Mouse (Mus musculus): ENCODE data around the gene Ube2c. TPM values are rescaled to one million over a fixed set of nuclear protein-coding genes. Genes with fewer than 3 reads are reported as not detected.

Ube2c gene
- polyA plus RNA-seq, 1 experiment from 2014 or later: 428 TPM

- Histone ChIP-seq H3K9me3 (no peaks in the 10 kb centered on the region), H3K36me3 (0 out of 2 replicates have a peak, but pooled peaks cover 19% of the 10 kb centered on the region), H3K27ac (no peak overlapping the region), H3K27me3 (replicated peaks) (no peaks in the 10 kb centered on the region), H3K4me2 (peak overlapping the region; percentile 92), H3K9ac (peak overlapping the region; percentile 92), H3K4me3 (replicated peaks) (peak overlapping the region; percentile 96), H3K4me1 (peaks cover 16% of the 10 kb centered on the region)
- ATAC-seq (ENCODE audit: insufficient read depth, low FRiP score, low read depth): no peak
- 47% methylated on average over 8 of the region's 8 CpGs for WGBS
These were observed 23.0 kb upstream of the Ube2c start for GRCm38 (mm10) chr2:164746693-164747092.

DNA sequence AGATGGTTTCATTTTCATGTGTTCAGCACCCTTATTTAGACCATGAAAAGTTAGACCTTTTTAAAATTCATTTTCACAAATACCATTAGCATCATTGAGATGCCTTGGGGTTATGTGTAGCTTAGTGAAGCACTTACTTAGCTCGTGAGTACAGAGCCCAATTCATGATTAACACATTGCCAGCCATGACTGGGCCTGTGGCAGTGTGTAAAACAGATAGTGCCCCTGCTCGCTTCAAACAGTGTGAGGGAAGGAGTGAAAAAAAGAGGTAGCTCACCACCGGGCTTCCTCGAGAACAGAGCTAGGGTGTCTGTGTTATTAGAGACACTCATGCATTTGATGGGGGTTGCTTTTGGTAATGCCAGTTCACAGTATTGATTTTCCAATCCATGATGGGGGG, 21.5 kb upstream of the Ube2c start:
- no peak for ATAC-seq (ENCODE audit: insufficient read depth, low FRiP score, low read depth)
- Histone ChIP-seq H3K4me2 (no peak overlapping the region), H3K4me1 (peaks cover 16% of the 10 kb centered on the region), H3K4me3 (replicated peaks) (no peak overlapping the region), H3K9ac (no peak overlapping the region), H3K27ac (no peak overlapping the region), H3K27me3 (replicated peaks) (no peaks in the 10 kb centered on the region), H3K9me3 (no peaks in the 10 kb centered on the region), H3K36me3 (0 out of 2 replicates have a peak, but pooled peaks cover 33% of the 10 kb centered on the region)
- 84% methylated on average over 4 of the region's 4 CpGs for WGBS

GRCm38 (mm10) chr2:164748991-164749390, 20.7 kb upstream of the Ube2c start:
- no peak for ATAC-seq (ENCODE audit: insufficient read depth, low FRiP score, low read depth)
- Histone ChIP-seq H3K4me1 (peaks cover 16% of the 10 kb centered on the region), H3K9me3 (no peaks in the 10 kb centered on the region), H3K4me2 (no peak overlapping the region), H3K27me3 (replicated peaks) (no peaks in the 10 kb centered on the region), H3K36me3 (0 out of 2 replicates have a peak, but pooled peaks cover 35% of the 10 kb centered on the region), H3K4me3 (replicated peaks) (no peak overlapping the region), H3K27ac (no peak overlapping the region), H3K9ac (no peak overlapping the region)
- WGBS: 85% methylated on average over 6 of the region's 6 CpGs

DNA sequence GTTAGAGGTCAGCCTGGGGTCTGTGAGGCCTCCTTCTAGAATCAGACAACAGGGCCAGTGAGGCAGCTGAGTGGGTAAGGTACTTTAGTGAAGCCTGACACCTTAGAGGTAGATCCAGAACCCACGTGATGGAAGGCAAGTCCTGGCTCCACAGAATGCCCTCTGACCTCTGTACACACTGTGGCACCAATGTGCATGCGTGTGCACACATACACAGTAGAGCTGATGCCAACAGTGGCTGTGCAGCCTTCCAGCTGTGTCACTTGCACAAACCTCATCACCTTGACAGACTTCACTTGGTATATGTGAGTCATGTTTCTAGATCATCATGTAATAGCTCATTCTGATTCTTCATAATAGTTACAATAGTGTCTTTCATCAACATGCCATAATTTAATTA, 17.2 kb upstream of the Ube2c start:
- Histone ChIP-seq H3K9ac (no peak overlapping the region), H3K9me3 (no peaks in the 10 kb centered on the region), H3K4me2 (no peak overlapping the region), H3K36me3 (peaks cover 67% of the 10 kb centered on the region), H3K27ac (no peak overlapping the region), H3K4me3 (replicated peaks) (no peak overlapping the region), H3K27me3 (replicated peaks) (no peaks in the 10 kb centered on the region), H3K4me1 (0 out of 2 replicates have a peak, but pooled peaks cover 1% of the 10 kb centered on the region)
- no peak for ATAC-seq (ENCODE audit: insufficient read depth, low FRiP score, low read depth)
- WGBS: 86% methylated on average over 2 of the region's 2 CpGs

DNA sequence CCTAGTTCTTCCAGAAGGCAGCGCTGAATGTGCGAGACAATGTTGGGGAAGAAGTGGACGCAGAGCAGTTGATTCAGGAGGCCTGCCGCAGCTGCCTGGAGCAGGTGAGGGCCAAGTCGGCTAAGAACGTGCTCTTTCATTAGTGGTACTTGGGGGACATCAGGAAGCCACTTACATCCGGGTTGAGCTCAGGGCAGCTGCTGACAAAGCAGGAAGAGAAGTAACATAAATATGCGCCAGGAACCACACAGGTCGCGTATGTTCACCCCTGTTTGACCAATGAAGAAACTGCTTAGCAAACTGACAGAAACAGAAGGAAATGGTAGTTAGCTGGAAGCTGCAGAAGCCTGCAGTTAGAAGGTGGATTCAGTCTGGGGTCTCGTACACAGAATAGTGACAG, 15.6 kb upstream of the Ube2c start:
- ATAC-seq (ENCODE audit: insufficient read depth, low FRiP score, low read depth): no peak
- H3K36me3 ChIP-seq: peaks cover 75% of the 10 kb centered on the region
- no peaks in the 10 kb centered on the region for H3K27me3 ChIP-seq (replicated peaks)
- no peak overlapping the region for H3K27ac ChIP-seq
- no peak overlapping the region for H3K4me2 ChIP-seq
- no peak overlapping the region for H3K9ac ChIP-seq
- 76% methylated on average over 11 of the region's 11 CpGs for WGBS
- H3K4me1 ChIP-seq: no peaks in the 10 kb centered on the region
- H3K9me3 ChIP-seq: no peaks in the 10 kb centered on the region
- H3K4me3 ChIP-seq (replicated peaks): no peak overlapping the region

- no peaks in the 10 kb centered on the region for H3K4me1 ChIP-seq
- H3K36me3 ChIP-seq: peaks cover 78% of the 10 kb centered on the region
- no peak overlapping the region for H3K4me3 ChIP-seq (replicated peaks)
- WGBS: 84% methylated on average over 2 of the region's 2 CpGs
- ATAC-seq (ENCODE audit: insufficient read depth, low FRiP score, low read depth): no peak
- no peak overlapping the region for H3K4me2 ChIP-seq
- H3K27ac ChIP-seq: no peak overlapping the region
- no peak overlapping the region for H3K9ac ChIP-seq
- no peaks in the 10 kb centered on the region for H3K27me3 ChIP-seq (replicated peaks)
- no peaks in the 10 kb centered on the region for H3K9me3 ChIP-seq
These were observed 14.9 kb upstream of the Ube2c start for GRCm38 (mm10) chr2:164754800-164755199.

DNA sequence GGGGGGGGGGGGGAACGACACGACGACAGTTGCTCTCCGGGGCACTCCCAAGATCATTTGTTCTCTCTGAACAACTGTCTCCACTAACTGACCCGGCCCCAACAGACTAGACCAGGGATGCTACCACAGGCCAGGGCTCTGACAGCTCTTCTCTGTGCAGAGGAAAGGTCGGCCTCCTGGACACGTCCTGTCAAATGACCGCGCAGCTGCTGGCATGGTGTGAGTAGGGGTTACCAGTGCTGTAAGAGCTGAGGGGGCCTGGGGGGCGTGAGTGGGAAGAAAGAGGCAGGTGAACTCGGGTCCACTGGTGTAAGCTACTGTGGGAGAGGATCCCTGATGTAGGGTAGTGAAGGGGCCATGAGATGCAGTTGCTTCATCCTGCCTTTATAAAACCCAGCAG, 11.9 kb upstream of the Ube2c start:
- no peak overlapping the region for H3K27ac ChIP-seq
- WGBS: 92% methylated on average over 11 of the region's 11 CpGs
- H3K9me3 ChIP-seq: no peaks in the 10 kb centered on the region
- no peak overlapping the region for H3K4me2 ChIP-seq
- H3K36me3 ChIP-seq: peaks cover 78% of the 10 kb centered on the region
- H3K9ac ChIP-seq: no peak overlapping the region
- H3K4me1 ChIP-seq: no peaks in the 10 kb centered on the region
- no peaks in the 10 kb centered on the region for H3K27me3 ChIP-seq (replicated peaks)
- no peak for ATAC-seq (ENCODE audit: insufficient read depth, low FRiP score, low read depth)
- H3K4me3 ChIP-seq (replicated peaks): no peak overlapping the region

- ATAC-seq (ENCODE audit: insufficient read depth, low FRiP score, low read depth): peak; percentile 66; the same call in 1 of the 2 replicates
- Histone ChIP-seq H3K27me3 (replicated peaks) (no peaks in the 10 kb centered on the region), H3K9ac (no peak overlapping the region), H3K4me2 (no peak overlapping the region), H3K4me1 (no peaks in the 10 kb centered on the region), H3K4me3 (replicated peaks) (no peak overlapping the region), H3K36me3 (peaks cover 82% of the 10 kb centered on the region), H3K27ac (no peak overlapping the region), H3K9me3 (no peaks in the 10 kb centered on the region)
- 71% methylated on average over 1 of the region's 1 CpGs for WGBS
These were observed 11.0 kb upstream of the Ube2c start for GRCm38 (mm10) chr2:164758692-164759091.

GRCm38 (mm10) chr2:164760059-164760833, 9.5 kb upstream of the Ube2c start:
- H3K27me3 ChIP-seq (replicated peaks): no peaks in the 10 kb centered on the region
- no peak overlapping the region for H3K4me2 ChIP-seq
- H3K4me3 ChIP-seq (replicated peaks): no peak overlapping the region
- H3K27ac ChIP-seq: no peak overlapping the region
- ATAC-seq (ENCODE audit: insufficient read depth, low FRiP score, low read depth): peak; percentile 63; the same call in 1 of the 2 replicates
- peaks cover 78% of the 10 kb centered on the region for H3K36me3 ChIP-seq
- H3K9ac ChIP-seq: no peak overlapping the region
- 69% methylated on average over 4 of the region's 4 CpGs for WGBS
- H3K9me3 ChIP-seq: no peaks in the 10 kb centered on the region
- no peaks in the 10 kb centered on the region for H3K4me1 ChIP-seq

DNA sequence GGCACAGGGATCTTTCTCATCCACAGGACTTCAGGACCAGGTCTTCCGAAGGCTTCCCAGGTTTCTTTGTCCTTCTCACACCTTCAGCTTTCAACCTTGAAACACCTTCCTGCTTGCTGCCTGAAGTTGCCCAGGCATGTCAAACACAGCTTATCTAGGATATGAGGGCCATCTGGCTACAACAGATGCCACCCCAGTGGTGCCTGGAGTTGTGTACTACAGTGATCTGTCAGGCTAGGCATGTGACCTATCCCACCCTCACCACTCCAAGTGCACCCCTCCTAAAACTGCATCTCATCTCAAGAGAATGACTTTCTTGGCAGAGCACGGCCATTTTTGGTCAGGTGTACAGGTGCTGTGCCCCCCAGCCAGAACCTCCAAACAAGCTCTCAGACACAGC, 8.2 kb upstream of the Ube2c start:
- no peak overlapping the region for H3K9ac ChIP-seq
- ATAC-seq (ENCODE audit: insufficient read depth, low FRiP score, low read depth): peak; percentile 90
- no peak overlapping the region for H3K27ac ChIP-seq
- peaks cover 76% of the 10 kb centered on the region for H3K36me3 ChIP-seq
- no peaks in the 10 kb centered on the region for H3K9me3 ChIP-seq
- 91% methylated on average over 2 of the region's 2 CpGs for WGBS
- H3K4me3 ChIP-seq (replicated peaks): no peak overlapping the region
- H3K27me3 ChIP-seq (replicated peaks): no peaks in the 10 kb centered on the region
- no peaks in the 10 kb centered on the region for H3K4me1 ChIP-seq
- no peak overlapping the region for H3K4me2 ChIP-seq

DNA sequence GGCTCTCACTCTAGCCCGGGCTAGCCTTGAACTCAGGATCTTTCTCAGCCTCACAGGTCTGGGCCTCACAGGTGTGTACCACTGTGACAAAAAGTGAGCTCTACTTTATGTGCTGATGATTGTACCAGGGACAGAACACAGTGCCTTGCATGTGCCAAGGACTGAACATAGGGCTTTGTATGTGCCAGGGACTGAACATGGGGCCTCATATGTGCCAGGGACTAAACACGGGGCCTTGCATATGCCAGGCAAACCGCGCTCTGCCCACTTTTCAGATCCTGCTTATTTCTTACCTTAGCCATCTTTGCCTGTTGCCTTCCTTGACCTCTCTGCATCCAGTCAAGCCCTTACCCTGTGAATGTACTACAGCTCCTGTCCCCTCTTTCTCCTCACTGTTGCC, 7.7 kb upstream of the Ube2c start:
- whole genome bisulfite sequencing: 92% methylated on average over 4 of the region's 4 CpGs
- Histone ChIP-seq H3K27ac (no peak overlapping the region), H3K4me2 (no peak overlapping the region), H3K4me3 (replicated peaks) (no peak overlapping the region), H3K36me3 (peaks cover 71% of the 10 kb centered on the region), H3K9me3 (no peaks in the 10 kb centered on the region), H3K4me1 (no peaks in the 10 kb centered on the region), H3K9ac (no peak overlapping the region), H3K27me3 (replicated peaks) (no peaks in the 10 kb centered on the region)
- ATAC-seq (ENCODE audit: insufficient read depth, low FRiP score, low read depth): no peak

GRCm38 (mm10) chr2:164762593-164762992, 7.1 kb upstream of the Ube2c start:
- Histone ChIP-seq H3K9me3 (no peaks in the 10 kb centered on the region), H3K4me1 (no peaks in the 10 kb centered on the region), H3K4me2 (no peak overlapping the region), H3K4me3 (replicated peaks) (no peak overlapping the region), H3K27ac (no peak overlapping the region), H3K27me3 (replicated peaks) (no peaks in the 10 kb centered on the region), H3K36me3 (peaks cover 66% of the 10 kb centered on the region), H3K9ac (no peak overlapping the region)
- WGBS: 84% methylated on average over 7 of the region's 7 CpGs
- ATAC-seq (ENCODE audit: insufficient read depth, low FRiP score, low read depth): no peak

Measured in stomach, embryonic 15.5 days (tissue).